Mouse (Mus musculus) T-cell, adult 66 days (primary cell): ENCODE results near the gene Plekha7. TPM values are rescaled to one million over a fixed set of nuclear protein-coding genes. Genes with fewer than 3 reads are reported as not detected.

ENCODE experiments used
- total RNA-seq, 2 experiments: library from RNA; stranded (reverse); gene quantifications; 3 replicates in 1 of 2; 4 replicates in 1 of 2; pipeline ENCODE4 v1.2.4; 2023

The Plekha7 gene
- total RNA-seq, result 10 to 100 TPM; 10.4 to 18.8 TPM

GRCm38 (mm10) chr7:116307871-116308631 lies at the start of gene Plekha7:
Gene Plekha7 (minus strand): TSS chr7:116308376.

GRCm38 (mm10) chr7:116333713-116334668 lies 25.8 kb upstream of the Plekha7 start, which contains the start of gene Rps13:
Gene Rps13 (minus strand): TSS chr7:116334195.

GRCm38 (mm10) chr7:116084366-116084765 lies 223.8 kb downstream of the Plekha7 start, which contains the start of gene Gm4353:
Gene Gm4353 (minus strand): TSS chr7:116084635.

Other genes with a start within 250 kb of the Plekha7 start
- 1 to 10 TPM; 2.0 to 3.1 TPM for gene Gm4353, start 223.7 kb downstream of the Plekha7 start, total RNA-seq
- gene Rps13, start 25.8 kb upstream of the Plekha7 start, total RNA-seq, result 1,000 to 10,000 TPM; 1,540 TPM
- 10 to 100 TPM; 48.0 to 49.1 TPM for gene Pik3c2a, start 135.1 kb upstream of the Plekha7 start, total RNA-seq
- gene Nucb2, start 196.0 kb upstream of the Plekha7 start, total RNA-seq, result 1 to 10 TPM; 5.9 to 7.9 TPM